Mouse (Mus musculus) heart, postnatal 4 days (tissue): Measurements from ENCODE around the gene Tlcd1. TPM values are rescaled to one million over a fixed set of nuclear protein-coding genes. Genes with fewer than 3 reads are reported as not detected.
"Not testable (repeated sequence)": the region's sequence is repeated elsewhere in the genome, so short reads cannot be mapped to it uniquely, and the experiment has no call there.

Experiments
- DNase-seq: peaks from one replicate; pipeline ENCODE4 v3.0.0; 2021
- total RNA-seq, 2 experiments: library from RNA; stranded (reverse); gene quantifications; 2 replicates each; pipeline ENCODE4 v1.2.3; 2021

The Tlcd1 gene
- total RNA-seq = 1 to 10 TPM; 8.4 to 9.8 TPM

GRCm38 (mm10) chr11:78176402-78176862 lies at the start of gene Tlcd1, which contains the start of gene Nek8:
TSS of gene Tlcd1 (plus strand) at chr11:78176711.
TSS of gene Nek8 (minus strand) at chr11:78176675.
- peak; percentile 92 for DNase-seq

GRCm38 (mm10) chr11:78126739-78127138 lies 49.8 kb upstream of the Tlcd1 start:
- no peak for DNase-seq

GRCm38 (mm10) chr11:78129458-78129857 lies 47.1 kb upstream of the Tlcd1 start:
- DNase-seq = no peak

GRCm38 (mm10) chr11:78133915-78134314 lies 42.6 kb upstream of the Tlcd1 start:
- no peak for DNase-seq

GRCm38 (mm10) chr11:78134344-78134743 lies 42.2 kb upstream of the Tlcd1 start:
- no peak for DNase-seq

- DNase-seq = not testable (repeated sequence)
These were observed 41.2 kb upstream of the Tlcd1 start for GRCm38 (mm10) chr11:78135314-78135713.

GRCm38 (mm10) chr11:78136132-78136531 lies 40.4 kb upstream of the Tlcd1 start:
- DNase-seq = no peak

GRCm38 (mm10) chr11:78137584-78137983 lies 38.9 kb upstream of the Tlcd1 start:
- no peak for DNase-seq

- no peak for DNase-seq
These were observed 38.5 kb upstream of the Tlcd1 start for GRCm38 (mm10) chr11:78138023-78138422.

- no peak for DNase-seq
These were observed 35.8 kb upstream of the Tlcd1 start for GRCm38 (mm10) chr11:78140665-78141064.

- no peak for DNase-seq
These were observed 33.0 kb upstream of the Tlcd1 start for GRCm38 (mm10) chr11:78143520-78143919.

GRCm38 (mm10) chr11:78146168-78146567 lies 30.3 kb upstream of the Tlcd1 start:
- DNase-seq = no peak

- DNase-seq = peak; percentile 21
These were observed 29.6 kb upstream of the Tlcd1 start for GRCm38 (mm10) chr11:78146707-78147543.

- peak; percentile 38 for DNase-seq
These were observed 25.4 kb upstream of the Tlcd1 start for GRCm38 (mm10) chr11:78151161-78151560.

- DNase-seq = peak; percentile 75
These were observed 23.9 kb upstream of the Tlcd1 start for GRCm38 (mm10) chr11:78152299-78153231.

GRCm38 (mm10) chr11:78153778-78154177 lies 22.7 kb upstream of the Tlcd1 start:
- DNase-seq = no peak

GRCm38 (mm10) chr11:78155674-78156073 lies 20.8 kb upstream of the Tlcd1 start:
- no peak for DNase-seq

GRCm38 (mm10) chr11:78156156-78156699 lies 20.3 kb upstream of the Tlcd1 start:
- no peak for DNase-seq

- DNase-seq = peak; percentile 87
These were observed 17.4 kb upstream of the Tlcd1 start for GRCm38 (mm10) chr11:78159096-78159495.

GRCm38 (mm10) chr11:78159557-78159956 lies 17.0 kb upstream of the Tlcd1 start:
- DNase-seq = no peak

- no peak for DNase-seq
These were observed 16.3 kb upstream of the Tlcd1 start for GRCm38 (mm10) chr11:78160171-78160570.

- DNase-seq = no peak
These were observed 15.8 kb upstream of the Tlcd1 start for GRCm38 (mm10) chr11:78160675-78161074.

GRCm38 (mm10) chr11:78161169-78161568 lies 15.3 kb upstream of the Tlcd1 start:
- DNase-seq = no peak
